Mouse (Mus musculus) layer of hippocampus, adult 9-11 months (tissue): ENCODE data around the gene Ush1g.

Experiments used
- DNase-seq: peaks from one replicate; pipeline ENCODE4 v3.0.0; 2022

Ush1g gene

GRCm38 (mm10) chr11:115267958-115268357, 53.9 kb downstream of the Ush1g start:
- no peak for DNase-seq

- DNase-seq: no peak
Measured at GRCm38 (mm10) chr11:115267061-115267883, 54.6 kb downstream of the Ush1g start, which contains the start of gene Grin2c. TSS of gene Grin2c (minus strand) at chr11:115267243.

- no peak for DNase-seq
Measured at GRCm38 (mm10) chr11:115266400-115266778, 55.5 kb downstream of the Ush1g start.

- no peak for DNase-seq
Measured at GRCm38 (mm10) chr11:115265771-115266399, 56.0 kb downstream of the Ush1g start.
